Comparison of ENCODE assay signal across 11 mouse cellular contexts in genomic region chr10:41474981-41475391, GRCm38 (mm10). TPM values are rescaled to one million over a fixed set of nuclear protein-coding genes. Genes with fewer than 3 reads are reported as not detected.
DNase-seq lines count a peak whose midpoint lies in the region; ATAC-seq lines count a peak whose summit lies in the region.
"Had no signal": no experiment of that assay in that cellular context is flagged by ENCODE, and none has a peak within 500 bp of the region (broad histone marks: within the 10 kb centered on the region; RNA-seq: fewer than 3 reads in every experiment).

No protein-coding gene starts in this region.

- H3K27me3 ChIP-seq in liver, embryonic 11.5 days (replicated peaks; ENCODE audit: control insufficient read depth, insufficient read depth, low read length): no peaks in the 10 kb centered on the region
- H3K27me3 ChIP-seq in heart, embryonic 14.5 days (ENCODE audit: control insufficient read depth, insufficient read depth, low read length): no peaks in the 10 kb centered on the region
- H3K27me3 ChIP-seq in liver, embryonic 16.5 days (ENCODE audit: control insufficient read depth, insufficient read depth, low read depth, low read length): peaks cover 7% of the 10 kb centered on the region
- H3K27me3 ChIP-seq in stomach, embryonic 16.5 days (ENCODE audit: control insufficient read depth, insufficient read depth, low read length): no peaks in the 10 kb centered on the region
- H3K27me3 ChIP-seq: Patski had no signal

- peak overlapping the region; percentile 43; the same call in 1 of the 2 replicates for H3K27ac ChIP-seq in liver, embryonic 11.5 days (ENCODE audit: low read depth, low read length)
- H3K27ac ChIP-seq in heart, embryonic 14.5 days (replicated peaks in 1 of 2; ENCODE audit: control insufficient read depth in 1 of 2, insufficient read depth in 1 of 2, low read depth in 2 of 2, low read length in 2 of 2): peak overlapping the region; percentile 63 to 95
- peak overlapping the region; percentile 2; the same call in 1 of the 2 replicates for H3K27ac ChIP-seq in liver, embryonic 16.5 days (ENCODE audit: low read length)
- peak overlapping the region; percentile 80 for H3K27ac ChIP-seq in stomach, embryonic 16.5 days (ENCODE audit: low read length)

- H3K9ac ChIP-seq in liver, embryonic 11.5 days (ENCODE audit: low read depth, low read length): no peak overlapping the region
- H3K9ac ChIP-seq in heart, embryonic 14.5 days (ENCODE audit: low read length): peak overlapping the region; percentile 56
- no peak overlapping the region for H3K9ac ChIP-seq in liver, embryonic 16.5 days (ENCODE audit: low read depth, low read length)
- H3K9ac ChIP-seq in stomach, embryonic 16.5 days (ENCODE audit: low read length): no peak overlapping the region

- H3K4me2 ChIP-seq in liver, embryonic 11.5 days: peak overlapping the region; percentile 33
- peak overlapping the region; percentile 95 for H3K4me2 ChIP-seq in heart, embryonic 14.5 days (ENCODE audit: low read length)
- no peak overlapping the region for H3K4me2 ChIP-seq in liver, embryonic 16.5 days (ENCODE audit: low read depth, low read length)
- H3K4me2 ChIP-seq in stomach, embryonic 16.5 days (ENCODE audit: low read depth, low read length): no peak overlapping the region

- H3K4me3 ChIP-seq in liver, embryonic 11.5 days (ENCODE audit: low read depth, low read length): no peak overlapping the region
- H3K4me3 ChIP-seq in heart, embryonic 14.5 days (ENCODE audit: control insufficient read depth in 1 of 2, insufficient read depth in 1 of 2, low read depth in 1 of 2, low read length in 2 of 2): no peak overlapping the region
- no peak overlapping the region for H3K4me3 ChIP-seq in liver, embryonic 16.5 days (ENCODE audit: low read depth, low read length)
- H3K4me3 ChIP-seq in stomach, embryonic 16.5 days (replicated peaks; ENCODE audit: low read length): no peak overlapping the region

- DNase-seq in liver, embryonic 11.5 days (ENCODE audit: low spot score): no peak
- DNase-seq in liver: no peak
- DNase-seq in T-cell, adult 2 months (ENCODE audit: low spot score): no peak
- DNase-seq in cerebellum, adult 9-10 months: no peak
- DNase-seq: cerebellum, adult 2 months had no signal

- WGBS in liver, embryonic 11.5 days: 63% methylated on average over 1 of the region's 1 CpGs
- WGBS in heart, embryonic 14.5 days: 54% methylated on average over 1 of the region's 1 CpGs
- WGBS in liver, embryonic 16.5 days (ENCODE audit: insufficient replicate concordance): 56% methylated on average over 1 of the region's 1 CpGs
- WGBS in stomach, embryonic 16.5 days: 30% methylated on average over 1 of the region's 1 CpGs

- ATAC-seq in liver, embryonic 11.5 days (replicated peaks; ENCODE audit: low FRiP score): no peak
- no peak for ATAC-seq in heart, embryonic 14.5 days (ENCODE audit: insufficient number of reproducible peaks, insufficient read depth, low FRiP score, low read depth)
- ATAC-seq in liver, embryonic 16.5 days (ENCODE audit: low read depth): no peak
- ATAC-seq in stomach, embryonic 16.5 days (ENCODE audit: insufficient read depth, low FRiP score): no peak
- ATAC-seq in frontal cortex, adult (ENCODE audit: low TSS enrichment): no peak
- ATAC-seq: Patski had no signal

- H3K9me3 ChIP-seq in liver, embryonic 11.5 days (ENCODE audit: control insufficient read depth, low read length): no peaks in the 10 kb centered on the region
- H3K9me3 ChIP-seq in heart, embryonic 14.5 days (ENCODE audit: control insufficient read depth, low read length): no peaks in the 10 kb centered on the region
- H3K9me3 ChIP-seq in liver, embryonic 16.5 days (replicated peaks; ENCODE audit: control insufficient read depth, low read length): no peaks in the 10 kb centered on the region
- H3K9me3 ChIP-seq in stomach, embryonic 16.5 days (replicated peaks; ENCODE audit: control insufficient read depth, low read length): no peaks in the 10 kb centered on the region
- H3K9me3 ChIP-seq: megakaryocyte, embryonic 14.5 days had no signal

- H3K4me1 ChIP-seq in liver, embryonic 11.5 days (replicated peaks; ENCODE audit: control insufficient read depth, insufficient read depth, low read length): peaks cover 42% of the 10 kb centered on the region
- H3K4me1 ChIP-seq in heart, embryonic 14.5 days (ENCODE audit: control insufficient read depth in 2 of 2, insufficient read depth in 2 of 2, low read length in 2 of 2): peaks cover 27 to 51% of the 10 kb centered on the region in 2 experiments
- H3K4me1 ChIP-seq in liver, embryonic 16.5 days (ENCODE audit: control insufficient read depth, low read depth, low read length): peaks cover 41% of the 10 kb centered on the region
- peaks cover 21% of the 10 kb centered on the region for H3K4me1 ChIP-seq in stomach, embryonic 16.5 days (ENCODE audit: control insufficient read depth, insufficient read depth, low read length)

- no peaks in the 10 kb centered on the region for H3K36me3 ChIP-seq in liver, embryonic 11.5 days (ENCODE audit: control insufficient read depth, insufficient read depth, low read length)
- peaks cover 21% of the 10 kb centered on the region for H3K36me3 ChIP-seq in heart, embryonic 14.5 days (ENCODE audit: control insufficient read depth, insufficient read depth, low read length)
- H3K36me3 ChIP-seq in liver, embryonic 16.5 days (ENCODE audit: control insufficient read depth, insufficient read depth): no peaks in the 10 kb centered on the region
- no peaks in the 10 kb centered on the region for H3K36me3 ChIP-seq in stomach, embryonic 16.5 days (ENCODE audit: control insufficient read depth, insufficient read depth, low read length)

RNA-seq across cellular contexts. Expression of gene Mical1, which starts 1.1 kb away (rescaled TPM):
- 19.3 and 19.8 TPM in 2 replicates for polyA plus RNA-seq in liver, embryonic 11.5 days (2014; fragmentation: Nextera tagmentation; extraction: Ambion mirVana)
- polyA plus RNA-seq in heart, embryonic 14.5 days (2014; fragmentation: Nextera tagmentation; extraction: Ambion mirVana): 31.8 and 32.1 TPM in 2 replicates
- polyA plus RNA-seq in liver, embryonic 16.5 days (2015; fragmentation: Nextera tagmentation; extraction: Ambion mirVana): 5.3 and 5.4 TPM in 2 replicates
- 35.7 and 36.5 TPM in 2 replicates for polyA plus RNA-seq in stomach, embryonic 16.5 days (2015; fragmentation: Nextera tagmentation; extraction: Ambion mirVana)

RNA-seq across cellular contexts. Expression of gene Smpd2, which starts 15.2 kb away (rescaled TPM):
- polyA plus RNA-seq in liver, embryonic 11.5 days (2014; fragmentation: Nextera tagmentation; extraction: Ambion mirVana): 21.8 and 25.3 TPM in 2 replicates
- polyA plus RNA-seq in heart, embryonic 14.5 days (2014; fragmentation: Nextera tagmentation; extraction: Ambion mirVana): 51.1 and 54.0 TPM in 2 replicates
- 13.5 and 14.6 TPM in 2 replicates for polyA plus RNA-seq in liver, embryonic 16.5 days (2015; fragmentation: Nextera tagmentation; extraction: Ambion mirVana)
- polyA plus RNA-seq in stomach, embryonic 16.5 days (2015; fragmentation: Nextera tagmentation; extraction: Ambion mirVana): 55.9 and 58.8 TPM in 2 replicates

RNA-seq across cellular contexts. Expression of gene Ppil6, which starts 15.3 kb away (rescaled TPM):
- 0.25 TPM in 1 of 2 replicates, not detected in the other for polyA plus RNA-seq in liver, embryonic 11.5 days (2014; fragmentation: Nextera tagmentation; extraction: Ambion mirVana)
- polyA plus RNA-seq in heart, embryonic 14.5 days (2014; fragmentation: Nextera tagmentation; extraction: Ambion mirVana): 1.8 and 2.3 TPM in 2 replicates
- not detected in 2 replicates for polyA plus RNA-seq in liver, embryonic 16.5 days (2015; fragmentation: Nextera tagmentation; extraction: Ambion mirVana)
- 1.1 and 1.6 TPM in 2 replicates for polyA plus RNA-seq in stomach, embryonic 16.5 days (2015; fragmentation: Nextera tagmentation; extraction: Ambion mirVana)

RNA-seq across cellular contexts. Expression of gene Zbtb24, which starts 24.8 kb away (rescaled TPM):
- 10.8 and 11.5 TPM in 2 replicates for polyA plus RNA-seq in liver, embryonic 11.5 days (2014; fragmentation: Nextera tagmentation; extraction: Ambion mirVana)
- polyA plus RNA-seq in heart, embryonic 14.5 days (2014; fragmentation: Nextera tagmentation; extraction: Ambion mirVana): 11.7 and 12.7 TPM in 2 replicates
- 4.6 and 4.7 TPM in 2 replicates for polyA plus RNA-seq in liver, embryonic 16.5 days (2015; fragmentation: Nextera tagmentation; extraction: Ambion mirVana)
- polyA plus RNA-seq in stomach, embryonic 16.5 days (2015; fragmentation: Nextera tagmentation; extraction: Ambion mirVana): 16.2 TPM in 2 replicates

RNA-seq across cellular contexts. Expression of gene Cd164, which starts 44.2 kb away (rescaled TPM):
- polyA plus RNA-seq in liver, embryonic 11.5 days (2014; fragmentation: Nextera tagmentation; extraction: Ambion mirVana): 122 and 142 TPM in 2 replicates
- 220 and 225 TPM in 2 replicates for polyA plus RNA-seq in heart, embryonic 14.5 days (2014; fragmentation: Nextera tagmentation; extraction: Ambion mirVana)
- polyA plus RNA-seq in liver, embryonic 16.5 days (2015; fragmentation: Nextera tagmentation; extraction: Ambion mirVana): 65.0 and 67.8 TPM in 2 replicates
- polyA plus RNA-seq in stomach, embryonic 16.5 days (2015; fragmentation: Nextera tagmentation; extraction: Ambion mirVana): 173 and 181 TPM in 2 replicates

Comparison
In these comparisons a context has a peak if more than half of its experiments do, and no peak if none do; other contexts are left out.
1. H3K4me2 ChIP-seq: peak in liver, embryonic 11.5 days (single experiment) and heart, embryonic 14.5 days (single experiment); none in liver, embryonic 16.5 days (single experiment) and stomach, embryonic 16.5 days (single experiment).
2. H3K27ac ChIP-seq: peak in every context shown above with its lines; median percentile 80 in stomach, embryonic 16.5 days; 79 in heart, embryonic 14.5 days; 43 in liver, embryonic 11.5 days; 2 in liver, embryonic 16.5 days.